Mouse (Mus musculus): ENCODE results near the gene Neu1.

DNA sequence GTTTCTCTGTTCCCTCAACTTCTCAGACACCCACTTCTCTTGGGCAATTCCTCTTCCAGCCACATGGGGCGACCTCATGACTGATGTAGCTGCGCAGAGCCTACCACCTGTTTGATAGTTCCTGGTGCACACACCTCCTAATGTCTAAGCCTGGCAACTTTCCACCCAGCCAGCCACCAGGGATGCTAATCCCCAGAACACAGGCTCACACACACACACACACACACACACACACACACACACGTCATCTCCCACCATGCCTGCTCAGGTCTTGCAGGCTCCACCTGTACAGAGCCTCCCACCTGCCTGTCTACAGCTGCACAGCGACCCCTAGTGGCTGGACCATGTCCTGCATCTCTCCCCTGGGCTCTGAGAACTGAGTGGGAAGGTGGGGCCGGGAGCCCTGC, 19.1 kb upstream of the Neu1 start:
- TF ChIP-seq CTCF (conservative IDR thresholded peaks at IDR 0.05; ENCODE audit: insufficient read depth, insufficient read length, low read depth, low read length) (peak; percentile 88), POLR2A (IDR thresholded peaks at IDR 0.05; ENCODE audit: low read depth, low read length) (no peak)

All from kidney, adult 2 months (tissue).